Mouse (Mus musculus) limb, embryonic 11.5 days (tissue): Measurements from ENCODE around the gene Agpat4. TPM values are rescaled to one million over a fixed set of nuclear protein-coding genes. Genes with fewer than 3 reads are reported as not detected.

Experiments used
- ATAC-seq: fragments of 200-750 bp; cut with Nextera tagmentation; 2 replicates; pipeline ENCODE4 v1.8.0; 2017; ENCODE audit warnings: low read depth; ENCODE audit not compliant: insufficient number of reproducible peaks, low FRiP score, low TSS enrichment
- DNase-seq: peaks from one replicate; pipeline ENCODE4 v3.0.0-alpha.2; 2015; ENCODE audit warnings: low spot score
- H3K27ac ChIP-seq: fragments of 300-500 bp; sonication (generic); replicated peaks from 2 replicates; pipeline ENCODE4 v1.5.1; 2014; ENCODE audit warnings: low read depth, mild to moderate bottlenecking, low read length
- H3K27me3 ChIP-seq: fragments of 300-500 bp; sonication (generic); 2 replicates; pipeline ENCODE4 v1.6.1; 2014; ENCODE audit warnings: mild to moderate bottlenecking, low read length, mixed read lengths; ENCODE audit not compliant: control insufficient read depth, insufficient read depth
- H3K36me3 ChIP-seq: fragments of 300-500 bp; sonication (generic); 2 replicates; pipeline ENCODE4 v1.6.1; 2014; ENCODE audit warnings: mild to moderate bottlenecking, low read length, moderate library complexity, mixed read lengths; ENCODE audit not compliant: control insufficient read depth, insufficient read depth
- H3K4me1 ChIP-seq: fragments of 300-500 bp; sonication (generic); 2 replicates; pipeline ENCODE4 v1.6.1; 2014; ENCODE audit warnings: low read length, mixed read lengths; ENCODE audit not compliant: control insufficient read depth, insufficient read depth
- H3K4me2 ChIP-seq: fragments of 300-500 bp; sonication (generic); 2 replicates; pipeline ENCODE4 v1.6.1; 2014; ENCODE audit warnings: low read depth, mild to moderate bottlenecking, moderate library complexity; ENCODE audit not compliant: severe bottlenecking
- H3K4me3 ChIP-seq: fragments of 300-500 bp; sonication (generic); 2 replicates; pipeline ENCODE4 v1.5.1; 2014; ENCODE audit warnings: low read depth, low read length
- H3K9ac ChIP-seq: fragments of 300-500 bp; sonication (generic); 2 replicates; pipeline ENCODE4 v1.6.1; 2014; ENCODE audit warnings: mild to moderate bottlenecking, low read length
- H3K9me3 ChIP-seq: fragments of 300-500 bp; sonication (generic); 2 replicates; pipeline ENCODE4 v1.6.1; 2016; ENCODE audit warnings: low read length; ENCODE audit not compliant: control insufficient read depth
- WGBS: fragments of 180-500 bp; shearing (Covaris S2); extraction: QIAGEN DNeasy Blood & Tissue Kit; methylation state at CpG from one replicate; pipeline ENCODE4 v1.1.7; 2014; 5-methylcytosine and 5-hydroxymethylcytosine counted together
- polyA plus RNA-seq: library from polyadenylated mRNA; unstranded; fragments of >200 nt; fragmentation: Nextera tagmentation; extraction: Ambion mirVana; gene quantifications from 2 replicates; pipeline ENCODE4 v1.2.1, GENCODE M21; 2014

Agpat4 gene
- polyA plus RNA-seq, 1 experiment from 2014 or later = 25.5 TPM

DNA sequence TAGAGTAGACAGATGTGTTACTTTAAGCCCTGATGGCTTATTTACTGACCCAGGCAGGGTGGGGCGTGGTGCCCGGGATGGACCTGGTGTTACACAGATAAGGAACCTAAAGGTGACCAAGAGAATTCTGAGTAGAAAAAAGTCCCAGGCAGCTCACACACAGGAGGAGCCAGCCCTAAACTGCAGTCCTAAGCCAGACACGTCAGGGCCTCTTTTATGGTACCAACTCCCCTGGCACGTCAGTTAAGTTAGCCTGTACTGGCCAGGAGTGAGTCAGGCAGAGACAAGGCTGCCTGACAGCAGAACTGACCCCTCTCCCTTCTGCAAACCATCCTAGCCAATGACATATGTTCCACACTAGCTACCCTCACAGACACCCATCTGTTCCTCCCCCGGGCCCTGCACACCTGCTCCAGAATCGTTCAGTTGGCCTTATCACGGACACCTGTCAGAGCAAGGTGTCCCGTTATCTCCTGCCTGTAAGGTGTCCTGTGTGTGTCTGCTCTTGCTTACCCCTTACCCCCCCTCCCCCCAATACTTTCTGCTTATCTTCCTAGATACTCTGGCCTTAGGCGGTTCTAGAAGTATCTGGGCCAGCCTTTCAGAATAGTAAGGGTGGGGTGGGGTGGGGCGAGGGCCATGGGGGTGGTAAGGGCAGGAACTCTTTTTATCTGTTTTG is 86.7 kb downstream of the Agpat4 start:
- no peaks in the 10 kb centered on the region for H3K36me3 ChIP-seq
- no peak for DNase-seq
- 58% methylated on average over 10 of the region's 10 CpGs for WGBS
- no peaks in the 10 kb centered on the region for H3K9me3 ChIP-seq
- no peak overlapping the region for H3K4me2 ChIP-seq
- H3K9ac ChIP-seq = no peak overlapping the region
- H3K27me3 ChIP-seq = no peaks in the 10 kb centered on the region
- peak; percentile 44; the same call in 1 of the 2 replicates for ATAC-seq
- peak overlapping the region; percentile 42; the same call in 1 of the 2 replicates for H3K27ac ChIP-seq
- no peak overlapping the region for H3K4me3 ChIP-seq
- peaks cover 26% of the 10 kb centered on the region for H3K4me1 ChIP-seq

DNA sequence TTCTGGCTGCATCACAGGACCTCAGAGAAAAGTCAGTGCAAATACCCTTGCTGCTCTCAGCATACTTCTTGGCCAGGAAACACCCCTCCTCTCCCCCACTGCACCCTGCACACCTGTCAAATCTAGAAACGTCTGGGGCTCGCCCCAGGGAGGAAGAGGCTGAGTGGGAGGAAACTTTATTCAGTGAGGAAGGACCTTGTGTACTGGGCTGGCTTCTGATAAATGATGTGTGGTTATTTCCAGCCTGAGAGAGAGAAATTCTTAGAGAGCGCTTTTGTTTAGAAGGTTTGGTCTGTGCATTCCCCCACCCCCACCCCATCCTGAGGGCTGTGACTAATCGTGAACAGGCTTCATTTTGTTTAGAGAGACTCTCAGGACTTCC is 87.2 kb downstream of the Agpat4 start:
- Histone ChIP-seq H3K9me3 (no peaks in the 10 kb centered on the region), H3K9ac (no peak overlapping the region), H3K4me1 (peaks cover 26% of the 10 kb centered on the region), H3K36me3 (no peaks in the 10 kb centered on the region), H3K27ac (peak overlapping the region; percentile 42; the same call in 1 of the 2 replicates), H3K4me2 (no peak overlapping the region), H3K27me3 (no peaks in the 10 kb centered on the region), H3K4me3 (no peak overlapping the region)
- 41% methylated on average over 4 of the region's 4 CpGs for WGBS
- ATAC-seq = 0 out of 2 replicates have a peak, but pooled peaks have one; percentile 27
- DNase-seq = no peak

DNA sequence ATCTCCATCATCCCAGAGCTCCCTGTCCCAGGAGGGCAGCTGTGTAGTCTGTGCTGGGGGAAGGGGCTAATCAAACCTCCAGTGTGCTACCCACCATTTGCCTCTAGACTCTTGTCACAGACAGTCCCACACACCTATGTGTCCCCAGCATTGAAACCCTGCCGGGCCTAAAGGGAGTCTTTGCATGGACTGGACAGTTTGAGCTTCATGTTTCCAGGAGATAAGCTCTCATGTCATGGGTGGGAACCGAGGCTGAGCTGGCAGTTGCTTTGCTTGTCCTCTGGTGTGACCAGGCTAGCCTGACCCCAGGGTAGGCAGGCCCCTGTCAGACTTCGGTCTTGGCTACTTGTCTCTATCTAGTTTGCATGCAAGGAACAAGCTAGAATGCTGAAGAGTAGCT is 87.7 kb downstream of the Agpat4 start:
- Histone ChIP-seq H3K27me3 (no peaks in the 10 kb centered on the region), H3K4me2 (no peak overlapping the region), H3K4me3 (no peak overlapping the region), H3K27ac (peak overlapping the region; percentile 42; the same call in 1 of the 2 replicates), H3K36me3 (no peaks in the 10 kb centered on the region), H3K9ac (0 out of 2 replicates have a peak overlapping the region, but pooled peaks have one; percentile 4), H3K4me1 (peaks cover 26% of the 10 kb centered on the region), H3K9me3 (no peaks in the 10 kb centered on the region)
- DNase-seq (no peak), ATAC-seq (no peak)
- WGBS = 77% methylated on average over 3 of the region's 3 CpGs

DNA sequence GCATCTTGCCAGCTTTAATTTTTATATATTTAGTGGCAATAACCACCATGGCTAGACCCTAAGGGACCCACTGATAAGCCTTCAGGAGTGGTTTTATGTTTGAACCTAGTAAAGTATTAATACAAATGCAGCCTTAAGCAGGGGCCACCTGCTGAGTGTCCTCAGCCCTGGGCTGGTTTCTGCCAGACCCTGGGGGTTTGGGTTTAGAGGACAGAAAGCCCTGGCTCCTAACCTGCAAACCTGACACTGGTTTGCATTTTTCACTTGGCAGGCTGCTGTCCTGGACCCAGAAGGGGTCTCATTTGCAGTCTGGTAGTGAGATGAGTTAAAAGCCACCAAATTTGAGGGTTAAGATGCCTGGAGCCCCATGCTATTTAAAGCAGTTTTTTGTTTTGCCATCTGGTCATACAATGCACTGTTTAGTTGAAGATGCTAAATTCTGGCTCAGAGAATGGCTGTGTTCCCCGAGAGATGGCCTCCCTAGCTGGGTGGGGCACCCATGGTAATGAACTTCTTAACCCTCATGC is 88.6 kb downstream of the Agpat4 start:
- WGBS = 48% methylated on average over 1 of the region's 1 CpGs
- Histone ChIP-seq H3K4me1 (peaks cover 26% of the 10 kb centered on the region), H3K36me3 (no peaks in the 10 kb centered on the region), H3K27me3 (no peaks in the 10 kb centered on the region), H3K9ac (no peak overlapping the region), H3K9me3 (no peaks in the 10 kb centered on the region), H3K4me2 (no peak overlapping the region), H3K27ac (no peak overlapping the region; the same call in 1 of the 2 replicates), H3K4me3 (no peak overlapping the region)
- ATAC-seq (no peak), DNase-seq (no peak)

DNA sequence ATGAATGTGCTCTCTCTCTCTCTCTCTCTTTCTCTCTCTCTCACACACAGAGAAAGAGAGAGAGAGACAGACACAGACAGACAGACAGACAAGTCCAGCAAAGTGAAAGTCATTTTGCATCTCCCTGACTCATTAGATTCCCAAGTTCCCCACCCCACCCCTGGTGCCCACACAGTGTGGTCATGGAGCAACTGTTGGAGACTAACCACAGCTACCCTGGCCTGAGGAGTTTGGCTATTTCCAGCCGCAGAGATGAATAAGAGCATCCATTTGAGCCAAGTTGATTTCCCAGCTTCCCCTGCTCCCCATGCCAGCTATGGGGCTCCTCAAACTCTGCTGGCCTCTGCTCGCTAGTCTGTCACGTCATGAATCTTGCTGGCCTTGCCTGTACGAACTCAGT is 91.0 kb downstream of the Agpat4 start:
- no peak overlapping the region for H3K4me3 ChIP-seq
- peaks cover 26% of the 10 kb centered on the region for H3K4me1 ChIP-seq
- WGBS = 87% methylated on average over 4 of the region's 4 CpGs
- DNase-seq = no peak
- no peak overlapping the region for H3K9ac ChIP-seq
- H3K9me3 ChIP-seq = no peaks in the 10 kb centered on the region
- no peak overlapping the region for H3K4me2 ChIP-seq
- peaks cover 3% of the 10 kb centered on the region; the same call in 1 of the 2 replicates for H3K36me3 ChIP-seq
- no peak overlapping the region for H3K27ac ChIP-seq
- H3K27me3 ChIP-seq = no peaks in the 10 kb centered on the region
- no peak for ATAC-seq

DNA sequence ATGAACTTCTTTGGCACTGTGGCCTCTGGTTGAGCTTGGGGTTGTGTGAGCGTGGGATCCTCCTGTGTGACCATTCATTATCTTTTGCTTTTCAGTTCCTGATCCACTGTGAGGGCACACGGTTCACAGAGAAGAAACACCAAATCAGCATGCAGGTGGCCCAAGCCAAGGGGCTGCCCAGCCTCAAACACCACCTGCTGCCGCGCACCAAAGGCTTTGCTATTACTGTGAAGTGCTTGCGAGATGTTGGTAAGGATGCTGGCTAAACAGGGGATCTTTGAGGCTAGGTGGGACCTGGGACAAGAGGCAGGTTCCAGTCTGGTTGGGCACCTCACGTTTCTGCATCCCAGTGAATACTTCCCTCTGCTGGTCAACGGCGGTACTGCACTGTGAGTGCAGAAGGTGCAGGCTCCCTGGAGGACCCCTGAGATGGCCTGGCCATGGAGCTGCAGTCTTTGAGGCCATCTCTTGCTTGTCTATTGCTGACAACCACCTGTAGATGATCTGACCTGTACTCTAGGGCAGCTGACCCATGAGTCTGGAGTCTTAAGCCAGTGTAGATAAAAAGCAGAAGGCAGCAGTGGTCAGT is 92.1 kb downstream of the Agpat4 start:
- Histone ChIP-seq H3K27me3 (no peaks in the 10 kb centered on the region), H3K27ac (no peak overlapping the region), H3K9me3 (no peaks in the 10 kb centered on the region), H3K4me1 (peaks cover 20% of the 10 kb centered on the region), H3K4me3 (no peak overlapping the region), H3K9ac (no peak overlapping the region), H3K36me3 (peaks cover 3% of the 10 kb centered on the region; the same call in 1 of the 2 replicates), H3K4me2 (no peak overlapping the region)
- 35% methylated on average over 8 of the region's 8 CpGs for WGBS
- ATAC-seq (no peak), DNase-seq (peak; percentile 96)

DNA sequence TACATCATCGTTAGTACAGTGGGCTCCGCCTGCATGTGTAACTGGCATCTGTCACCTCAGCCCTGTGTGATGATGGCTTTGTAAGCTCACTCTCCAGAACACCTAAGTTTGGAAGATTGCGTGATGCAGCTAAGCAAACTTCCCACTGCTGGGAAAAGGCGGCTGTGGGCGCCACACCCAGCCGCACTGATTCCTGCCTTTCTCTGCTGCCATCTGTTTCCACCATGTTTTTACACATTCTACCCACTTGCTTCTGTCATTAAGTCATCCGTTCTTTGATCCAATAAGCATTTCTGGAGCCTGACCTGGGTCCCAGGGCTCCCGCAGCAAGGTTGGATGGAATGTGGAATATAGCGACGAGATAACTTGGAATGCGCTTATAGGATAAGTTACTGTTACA is 93.4 kb downstream of the Agpat4 start:
- Histone ChIP-seq H3K27ac (no peak overlapping the region), H3K4me3 (no peak overlapping the region), H3K4me1 (peaks cover 11% of the 10 kb centered on the region), H3K9ac (no peak overlapping the region), H3K27me3 (no peaks in the 10 kb centered on the region), H3K36me3 (peaks cover 9% of the 10 kb centered on the region; the same call in 1 of the 2 replicates), H3K4me2 (no peak overlapping the region), H3K9me3 (no peaks in the 10 kb centered on the region)
- ATAC-seq (no peak), DNase-seq (no peak)
- 96% methylated on average over 11 of the region's 11 CpGs for WGBS

DNA sequence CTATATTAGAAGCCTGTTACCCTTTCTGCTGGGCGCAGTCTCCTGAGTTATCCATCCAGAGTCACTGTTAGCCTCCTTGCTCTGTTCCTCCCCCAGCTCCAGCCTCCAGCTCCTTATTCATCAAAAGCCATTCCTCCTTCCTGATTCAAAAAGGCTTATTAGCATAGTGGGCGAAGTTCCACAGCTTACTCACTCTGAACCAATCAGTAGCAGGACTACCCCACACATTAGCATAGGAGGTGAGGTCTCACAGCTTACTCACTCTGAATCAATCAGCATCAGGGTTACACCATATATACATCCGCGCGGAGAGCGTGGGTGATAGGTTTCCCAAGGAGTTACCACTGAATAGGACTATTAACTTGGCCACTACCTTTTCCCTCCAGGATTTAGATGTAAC is 93.8 kb downstream of the Agpat4 start:
- peaks cover 7% of the 10 kb centered on the region for H3K4me1 ChIP-seq
- no peak for DNase-seq
- H3K9me3 ChIP-seq = no peaks in the 10 kb centered on the region
- peaks cover 11% of the 10 kb centered on the region; the same call in 1 of the 2 replicates for H3K36me3 ChIP-seq
- no peak for ATAC-seq
- no peak overlapping the region for H3K9ac ChIP-seq
- H3K27ac ChIP-seq = no peak overlapping the region
- H3K27me3 ChIP-seq = no peaks in the 10 kb centered on the region
- 87% methylated on average over 6 of the region's 6 CpGs for WGBS
- H3K4me3 ChIP-seq = no peak overlapping the region
- H3K4me2 ChIP-seq = no peak overlapping the region
